Mouse (Mus musculus): ENCODE results near the gene Cyp2c29.
"Not testable (repeated sequence)": the region's sequence is repeated elsewhere in the genome, so short reads cannot be mapped to it uniquely, and the experiment has no call there.

The Cyp2c29 gene

GRCm38 (mm10) chr19:39269105-39269504 lies at the start of gene Cyp2c29:
Gene Cyp2c29 (plus strand): TSS chr19:39269405.
- not testable (repeated sequence) for DNase-seq

DNA sequence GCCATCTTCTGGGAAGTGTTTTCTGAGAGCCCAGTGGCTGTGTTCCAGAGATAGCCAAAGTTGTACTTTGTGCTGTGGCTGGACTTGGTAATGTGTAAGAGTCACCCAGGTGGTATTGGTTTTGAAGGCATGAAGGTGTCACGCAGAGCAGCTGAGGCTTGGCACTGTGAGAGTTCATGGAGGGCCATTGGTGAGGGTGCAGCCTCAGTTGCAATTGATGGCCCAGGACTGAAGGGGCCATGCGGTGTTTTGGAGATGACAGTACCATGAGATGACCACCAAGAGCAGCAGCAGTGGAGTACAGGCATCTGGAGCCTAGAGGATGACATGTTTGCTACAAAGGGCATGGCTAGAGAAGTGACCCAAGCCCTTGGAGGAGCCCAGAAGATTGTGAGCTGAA lies 2.2 kb upstream of the Cyp2c29 start:
- not testable (repeated sequence) for DNase-seq

- no peak for DNase-seq
Measured at GRCm38 (mm10) chr19:39282801-39283200, 13.6 kb downstream of the Cyp2c29 start.

DNA sequence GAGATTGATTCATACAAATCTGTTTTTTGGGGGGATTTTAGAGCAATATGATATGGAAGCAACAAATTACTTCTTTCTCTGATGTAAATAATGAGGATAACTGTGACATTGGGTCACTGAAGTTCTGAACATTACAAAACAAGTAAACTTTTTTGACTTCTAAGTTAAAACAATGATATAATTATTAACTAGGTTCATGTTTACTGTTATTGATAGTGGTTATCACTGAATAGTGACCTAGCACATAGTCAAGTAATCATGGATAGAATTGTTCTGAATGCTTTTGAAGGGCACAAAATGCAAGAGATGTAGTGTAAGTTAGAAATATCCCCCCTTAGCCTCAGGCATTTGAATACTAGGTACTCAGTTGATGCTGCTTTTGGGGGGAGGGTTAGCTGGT lies 16.4 kb downstream of the Cyp2c29 start:
- no peak for DNase-seq

- no peak for DNase-seq
Measured at GRCm38 (mm10) chr19:39286825-39287224, 17.6 kb downstream of the Cyp2c29 start.

- no peak for DNase-seq
Measured at GRCm38 (mm10) chr19:39288978-39289377, 19.8 kb downstream of the Cyp2c29 start.

Data from lung, adult 18-20 months (tissue).